Mouse (Mus musculus): ENCODE data around the gene Atp6v0b.

Atp6v0b gene

DNA sequence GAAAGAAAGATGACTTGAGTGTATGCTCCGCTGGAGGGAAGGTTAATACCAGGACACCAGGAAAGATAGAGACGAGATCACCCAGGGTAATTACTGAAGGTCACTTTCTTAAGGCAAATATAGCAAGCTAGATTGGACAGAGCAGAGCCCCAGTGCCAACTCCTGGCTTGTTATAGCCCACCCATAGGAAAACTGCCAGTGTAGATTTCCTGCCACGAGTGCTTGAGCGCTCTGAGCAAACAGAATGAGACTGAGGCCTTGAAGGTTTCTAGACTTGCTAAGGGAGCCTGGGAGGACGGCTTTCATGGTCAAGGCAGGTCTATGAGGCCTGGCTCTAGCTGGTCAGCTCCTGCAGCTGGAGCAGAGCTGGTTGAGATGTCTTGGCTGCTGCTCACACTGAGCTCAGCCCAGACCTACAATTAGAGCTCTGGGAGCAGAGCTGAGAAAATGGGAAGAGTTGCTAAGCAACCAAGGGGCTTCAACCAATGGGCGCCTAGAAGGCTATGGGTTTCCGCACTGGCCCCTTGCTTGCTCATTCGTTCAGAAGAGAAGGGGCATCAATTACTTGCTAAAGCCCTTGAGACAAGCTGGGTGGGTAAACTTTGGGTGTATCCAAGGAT is 21.8 kb upstream of the Atp6v0b start:
- DNase-seq (ENCODE audit: low spot score), result no peak

DNA sequence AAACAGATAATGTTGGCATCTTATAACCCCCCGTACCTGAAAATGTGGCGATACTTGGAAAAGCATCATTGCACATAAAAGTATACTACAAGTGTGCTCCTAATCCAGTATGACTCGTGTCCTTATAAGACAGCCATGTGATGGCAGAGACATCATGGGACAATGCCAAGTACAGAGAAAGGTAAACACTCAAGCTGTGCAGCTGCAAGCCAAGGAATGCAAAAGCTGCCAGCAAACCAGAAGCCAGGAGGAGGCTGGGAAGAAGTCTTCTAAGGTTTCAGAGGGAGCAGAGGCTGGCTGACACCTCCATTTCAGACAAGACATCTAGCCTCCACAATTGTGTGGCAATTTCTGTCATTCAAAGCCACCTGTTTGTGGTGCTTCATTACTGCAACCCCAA is 19.1 kb upstream of the Atp6v0b start:
- DNase-seq (ENCODE audit: low spot score), result peak; percentile 46

DNA sequence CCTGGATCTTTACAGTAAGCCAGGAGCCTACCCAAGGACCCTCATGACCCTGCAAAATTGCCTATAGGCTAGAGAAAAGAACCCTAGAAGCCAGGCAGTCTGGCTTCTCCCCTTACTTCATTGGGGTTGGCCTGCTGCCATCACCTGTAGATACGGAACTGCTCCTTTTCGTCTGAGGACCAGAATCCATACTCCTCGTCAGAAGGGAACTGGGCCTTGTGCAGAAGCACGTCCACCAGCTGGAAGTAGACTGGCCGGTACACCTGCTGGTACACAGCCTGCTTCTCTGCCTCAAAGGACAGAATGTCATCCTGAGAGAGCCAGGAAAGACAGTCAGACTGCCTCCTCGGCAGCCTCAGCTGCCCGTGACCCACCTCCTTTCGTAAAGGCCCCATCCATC is 17.6 kb upstream of the Atp6v0b start:
- DNase-seq (ENCODE audit: low spot score), result no peak

DNA sequence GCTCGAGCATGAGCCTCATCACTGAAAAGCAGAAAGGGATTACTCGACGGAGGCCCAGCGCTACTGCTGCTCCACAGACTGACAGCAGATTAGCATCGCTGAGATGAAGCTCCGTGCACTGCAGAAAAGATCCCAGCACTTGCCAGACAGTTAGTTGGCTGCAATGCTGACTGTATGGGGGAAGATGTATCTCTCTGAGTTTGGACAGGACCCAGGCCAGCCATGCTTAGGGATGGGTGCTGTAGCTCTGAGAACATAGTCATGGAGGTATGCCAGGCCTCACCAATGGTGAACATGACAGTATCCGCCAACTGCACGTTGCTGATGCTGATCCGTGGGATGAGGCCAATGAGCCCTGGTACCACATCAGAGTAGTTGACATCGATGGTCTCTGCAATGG is 17.0 kb upstream of the Atp6v0b start:
- DNase-seq (ENCODE audit: low spot score), result no peak

DNA sequence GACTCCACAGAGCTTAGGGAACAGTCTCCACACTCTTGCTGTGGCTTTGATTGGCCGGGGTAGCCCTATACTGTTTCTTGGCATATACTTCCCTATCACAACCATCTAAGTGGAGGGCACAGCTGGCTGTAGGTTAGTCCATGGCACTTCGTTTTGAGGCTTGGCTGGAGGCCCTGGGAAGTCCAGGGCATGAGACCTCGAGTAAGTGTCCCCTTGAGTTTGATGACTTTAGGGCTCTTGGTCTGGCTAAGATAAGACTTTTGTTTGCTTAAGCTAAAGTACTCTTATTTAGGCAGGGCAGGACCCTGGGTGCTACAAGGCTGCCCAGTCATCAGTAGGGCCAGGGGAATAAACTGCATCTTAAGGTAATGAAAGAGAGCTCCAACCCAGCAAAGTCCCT is 11.0 kb upstream of the Atp6v0b start:
- no peak for DNase-seq (ENCODE audit: low spot score)

DNA sequence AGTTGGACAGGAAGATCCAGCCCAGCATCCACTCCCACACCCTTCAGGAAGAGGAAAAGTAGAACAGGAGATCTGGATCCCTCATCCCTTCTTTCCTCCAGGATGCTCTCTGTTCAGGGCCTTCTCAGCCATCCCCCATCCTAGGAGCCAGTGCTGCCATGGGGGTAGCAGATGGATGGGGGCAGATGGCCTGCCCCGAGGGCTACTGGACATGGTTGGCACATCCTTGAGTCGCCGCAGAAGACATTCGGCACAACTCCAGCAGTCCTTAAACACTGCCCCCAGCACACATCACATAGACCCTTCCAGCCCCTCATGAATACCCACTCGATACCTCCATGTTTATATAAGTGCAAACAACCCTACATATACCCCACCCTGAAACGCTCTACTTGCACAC is 8.9 kb upstream of the Atp6v0b start:
- DNase-seq (ENCODE audit: low spot score), result no peak

DNA sequence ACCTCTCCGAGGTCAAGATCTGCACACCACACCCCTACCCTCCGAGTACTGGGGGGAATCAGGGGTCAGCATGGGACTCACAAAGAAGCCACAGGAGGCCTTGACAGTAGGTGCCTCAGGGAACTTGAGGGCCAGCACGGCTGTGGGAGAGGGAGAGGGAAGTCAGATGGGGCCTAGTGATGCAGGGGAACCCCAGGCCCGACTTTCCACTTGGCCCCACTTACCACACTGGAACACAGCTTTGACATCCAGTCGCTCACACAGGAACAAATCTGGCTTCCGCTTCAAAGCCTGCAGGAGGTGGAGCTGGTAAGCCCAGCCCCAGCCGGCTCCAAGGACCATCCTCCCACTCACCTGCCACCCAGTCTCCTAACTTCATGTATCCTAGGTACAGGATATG is 8.2 kb upstream of the Atp6v0b start:
- no peak for DNase-seq (ENCODE audit: low spot score)

DNA sequence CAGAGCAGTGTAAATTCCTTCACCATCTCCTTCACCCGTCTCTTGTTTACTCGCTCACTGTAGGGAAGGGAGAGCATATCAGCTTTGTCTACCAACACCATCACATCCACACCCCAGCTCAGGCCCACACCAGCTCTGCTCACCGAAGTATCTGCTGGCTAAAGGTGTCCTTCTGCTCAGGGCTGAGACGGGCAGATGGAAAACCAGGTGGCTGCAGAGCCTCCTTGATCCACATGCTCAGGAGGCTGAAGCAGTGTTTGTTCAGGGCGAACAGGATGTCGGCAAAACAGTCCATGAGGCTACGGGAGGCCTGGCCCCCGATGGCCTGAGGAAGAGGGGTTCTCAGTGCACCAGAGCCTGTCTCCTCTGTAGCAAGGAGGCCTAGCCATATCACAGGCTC is 7.5 kb upstream of the Atp6v0b start:
- no peak for DNase-seq (ENCODE audit: low spot score)

DNA sequence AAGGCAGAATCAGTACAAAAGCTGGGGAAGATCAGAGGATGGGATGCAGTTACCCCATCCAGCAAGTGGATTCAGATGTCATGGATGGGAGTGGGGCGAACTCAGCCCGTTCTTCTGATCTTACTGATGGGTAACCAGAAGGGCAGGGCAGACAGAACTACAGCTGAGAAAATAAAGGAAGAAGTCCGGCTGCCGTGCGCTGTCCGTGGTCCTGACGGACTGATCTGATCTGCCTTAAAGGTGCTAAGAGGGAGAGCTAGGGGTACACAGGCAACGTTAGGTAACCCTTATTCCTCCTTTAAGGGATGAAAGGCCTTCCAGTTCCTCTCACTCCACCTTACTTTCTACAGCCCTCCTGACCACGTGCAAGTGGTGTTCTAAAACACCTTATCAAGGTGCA is 6.2 kb upstream of the Atp6v0b start:
- DNase-seq (ENCODE audit: low spot score), result peak; percentile 71

DNA sequence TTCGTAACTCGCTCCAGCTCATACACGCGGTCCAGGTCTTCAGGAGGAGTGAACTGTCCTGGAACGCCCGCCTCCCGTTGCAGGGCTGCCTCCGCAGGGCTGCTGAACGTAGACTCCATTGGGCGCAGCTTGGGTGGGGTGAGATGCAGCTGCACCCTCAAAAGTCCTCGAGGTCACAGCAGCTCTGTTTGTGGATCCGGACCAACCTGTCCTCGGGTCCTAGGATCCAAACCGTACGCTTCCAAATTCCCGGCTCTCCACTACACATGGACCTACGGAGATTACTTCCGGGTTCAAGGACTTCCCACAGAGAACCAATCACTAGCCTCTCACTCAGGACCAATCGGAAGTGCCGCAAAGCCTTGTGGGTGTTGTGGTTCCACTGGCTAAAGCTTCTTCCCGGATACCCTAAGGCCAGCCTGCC is 4.6 kb upstream of the Atp6v0b start, which contains the start of gene Dph2:
TSS of gene Dph2 (minus strand) at position 295 of the 424 bp plus-strand sequence.
- DNase-seq (ENCODE audit: low spot score), result peak; percentile 78

DNA sequence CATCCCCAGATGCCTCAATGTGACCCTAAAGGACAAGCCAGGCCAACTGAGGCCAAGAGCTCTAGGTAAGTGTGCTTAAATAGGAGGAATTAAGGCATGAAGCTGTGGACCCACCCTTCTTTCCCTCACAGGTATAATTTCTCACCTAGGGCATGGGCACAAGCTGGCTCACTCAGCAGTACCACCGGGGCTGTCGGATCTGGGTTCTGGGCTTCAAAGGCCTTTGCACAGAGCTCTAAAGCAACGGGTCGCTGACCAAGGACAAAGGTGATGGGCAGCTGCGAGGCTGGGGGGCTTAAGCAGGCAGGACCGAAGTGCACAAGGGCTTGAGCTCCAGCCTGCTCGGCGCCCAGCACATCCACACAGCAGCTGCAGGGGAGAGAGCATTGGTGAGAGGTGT is 3.6 kb upstream of the Atp6v0b start:
- no peak for DNase-seq (ENCODE audit: low spot score)

DNA sequence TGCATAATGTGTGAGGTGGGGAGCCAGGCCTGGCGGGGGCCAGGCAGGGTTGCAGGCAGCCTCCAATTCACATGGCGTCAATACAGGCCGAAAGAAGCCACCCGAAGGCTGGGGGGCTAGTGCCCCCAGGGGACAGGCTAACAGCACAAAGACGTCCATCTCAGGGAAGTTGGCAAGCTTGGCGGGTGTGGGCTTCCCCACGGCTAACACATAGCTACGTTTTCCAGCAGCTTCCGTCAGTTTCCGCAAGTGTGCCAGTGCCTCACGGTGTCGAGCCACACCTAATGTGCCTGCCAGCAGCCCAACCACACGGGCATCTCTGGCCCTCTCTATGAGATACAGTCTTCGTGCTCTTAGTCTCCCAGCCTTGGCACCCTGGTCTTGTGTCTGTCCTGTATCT is 2.9 kb upstream of the Atp6v0b start:
- no peak for DNase-seq (ENCODE audit: low spot score)

DNA sequence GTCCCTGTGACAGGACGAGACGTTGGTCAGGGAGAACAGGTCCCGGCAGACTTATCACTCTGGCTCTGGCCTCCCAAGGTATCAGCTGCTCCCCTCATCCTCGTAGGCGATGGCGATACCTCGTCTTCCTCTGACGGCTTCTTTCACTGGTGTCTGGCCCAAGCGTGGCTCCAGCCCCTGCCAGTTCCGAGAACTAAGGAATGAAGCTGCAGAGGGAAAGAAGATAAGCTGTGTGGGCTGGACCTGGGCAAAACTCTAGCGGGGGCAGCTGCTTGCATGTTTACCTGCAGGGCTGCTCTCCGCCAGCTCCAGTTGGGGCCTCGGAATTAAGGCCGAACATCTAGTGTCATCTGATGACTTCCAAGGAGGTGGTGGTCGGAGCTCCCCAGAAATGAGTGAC is 2.3 kb upstream of the Atp6v0b start:
- no peak for DNase-seq (ENCODE audit: low spot score)

DNA sequence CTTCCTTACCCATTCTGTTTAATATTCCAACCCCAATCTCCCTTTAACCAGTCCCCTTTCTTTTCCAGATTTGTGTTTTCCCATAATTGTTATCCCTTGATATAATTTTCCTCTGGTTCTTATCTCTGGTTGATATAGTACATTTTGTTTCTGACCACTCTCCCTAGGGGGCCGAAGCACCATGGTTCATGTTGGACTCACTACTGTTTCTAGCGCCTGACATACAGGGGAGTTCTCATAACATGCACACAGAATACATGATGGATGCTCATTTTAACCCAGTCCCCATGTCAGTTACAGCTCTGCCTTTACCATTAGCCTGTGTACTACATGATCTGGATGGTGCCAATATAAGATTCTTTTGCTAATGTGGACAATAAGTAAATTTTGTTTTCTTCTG is 787 bp upstream of the Atp6v0b start:
- no peak for DNase-seq (ENCODE audit: low spot score)

DNA sequence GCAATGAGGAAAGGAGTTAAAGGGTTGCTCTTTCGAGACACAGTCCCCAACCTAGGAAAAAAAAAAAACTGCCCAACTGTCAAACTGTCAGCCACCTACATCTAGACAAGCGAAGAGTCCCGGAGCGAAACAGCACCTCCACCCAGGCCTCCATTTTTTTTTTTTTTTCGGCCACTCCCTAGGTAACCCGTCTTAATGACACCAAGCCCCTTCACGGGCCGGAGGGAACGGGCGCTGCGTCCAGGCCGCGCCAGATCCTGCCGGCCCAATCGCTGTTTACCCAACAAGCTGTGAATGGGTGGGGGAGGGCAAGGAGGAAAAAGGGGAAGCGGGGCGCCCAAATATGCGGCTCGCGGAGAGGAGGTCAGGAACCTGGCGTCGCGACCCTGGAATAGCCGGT is 489 bp downstream of the Atp6v0b start:
- DNase-seq (ENCODE audit: low spot score), result no peak

DNA sequence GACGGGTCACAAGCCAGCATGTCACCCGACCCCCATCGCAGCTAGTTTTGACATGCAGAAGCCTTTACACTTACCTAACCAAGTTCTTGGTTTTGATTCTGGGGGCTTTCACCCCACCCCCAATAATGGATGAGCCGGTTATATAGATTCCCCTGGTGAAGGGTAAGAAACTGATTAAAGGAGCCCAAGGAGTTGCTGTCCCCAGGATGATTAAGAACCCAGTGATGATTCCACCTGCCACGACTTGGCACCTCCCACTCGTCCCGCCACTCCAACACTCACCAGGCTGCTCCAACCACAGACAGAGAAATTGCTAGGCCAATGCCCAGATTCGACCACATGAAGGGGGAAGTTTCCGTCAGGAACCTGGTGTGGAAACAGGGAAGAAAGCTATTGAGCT is 1.1 kb downstream of the Atp6v0b start:
- no peak for DNase-seq (ENCODE audit: low spot score)

DNA sequence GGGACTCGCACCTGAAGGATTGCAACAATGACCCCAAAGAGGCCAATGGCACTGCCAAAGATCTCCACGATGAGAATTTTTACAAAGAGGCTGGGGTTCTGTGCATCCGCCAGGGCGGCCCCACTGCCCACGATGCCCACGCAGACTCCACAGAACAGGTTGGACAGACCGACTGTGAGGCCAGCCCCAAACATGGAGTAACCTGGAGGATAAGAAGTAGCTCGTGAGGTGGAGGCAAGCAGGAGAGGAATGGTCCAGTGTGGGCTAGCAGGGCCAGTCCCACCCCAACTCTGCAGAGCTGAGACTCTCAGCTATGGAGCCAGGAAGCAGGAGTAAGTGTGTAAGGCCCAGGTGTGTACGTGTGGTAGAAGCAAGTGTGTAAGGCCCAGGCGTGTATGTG is 2.0 kb downstream of the Atp6v0b start:
- DNase-seq (ENCODE audit: low spot score), result no peak

DNA sequence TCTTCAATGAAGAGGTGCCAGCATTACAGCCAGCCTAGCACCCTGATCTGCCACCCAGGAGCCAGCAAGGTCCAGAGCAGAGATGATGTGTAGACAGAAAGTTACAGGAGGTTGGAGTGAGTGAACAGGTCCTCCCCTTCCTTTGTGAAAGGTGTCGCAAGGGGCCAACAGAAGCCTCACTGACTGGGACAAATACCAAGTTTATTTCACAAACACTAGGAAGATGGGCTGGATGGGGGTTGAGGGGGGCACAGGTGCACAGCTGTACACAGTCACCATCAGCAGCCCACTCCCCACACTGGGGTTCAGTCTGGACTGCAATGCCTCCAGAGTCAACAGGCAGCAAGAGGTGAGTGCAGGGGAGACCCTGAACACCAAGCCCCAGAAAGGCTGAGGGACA is 3.0 kb downstream of the Atp6v0b start:
- DNase-seq (ENCODE audit: low spot score), result no peak

DNA sequence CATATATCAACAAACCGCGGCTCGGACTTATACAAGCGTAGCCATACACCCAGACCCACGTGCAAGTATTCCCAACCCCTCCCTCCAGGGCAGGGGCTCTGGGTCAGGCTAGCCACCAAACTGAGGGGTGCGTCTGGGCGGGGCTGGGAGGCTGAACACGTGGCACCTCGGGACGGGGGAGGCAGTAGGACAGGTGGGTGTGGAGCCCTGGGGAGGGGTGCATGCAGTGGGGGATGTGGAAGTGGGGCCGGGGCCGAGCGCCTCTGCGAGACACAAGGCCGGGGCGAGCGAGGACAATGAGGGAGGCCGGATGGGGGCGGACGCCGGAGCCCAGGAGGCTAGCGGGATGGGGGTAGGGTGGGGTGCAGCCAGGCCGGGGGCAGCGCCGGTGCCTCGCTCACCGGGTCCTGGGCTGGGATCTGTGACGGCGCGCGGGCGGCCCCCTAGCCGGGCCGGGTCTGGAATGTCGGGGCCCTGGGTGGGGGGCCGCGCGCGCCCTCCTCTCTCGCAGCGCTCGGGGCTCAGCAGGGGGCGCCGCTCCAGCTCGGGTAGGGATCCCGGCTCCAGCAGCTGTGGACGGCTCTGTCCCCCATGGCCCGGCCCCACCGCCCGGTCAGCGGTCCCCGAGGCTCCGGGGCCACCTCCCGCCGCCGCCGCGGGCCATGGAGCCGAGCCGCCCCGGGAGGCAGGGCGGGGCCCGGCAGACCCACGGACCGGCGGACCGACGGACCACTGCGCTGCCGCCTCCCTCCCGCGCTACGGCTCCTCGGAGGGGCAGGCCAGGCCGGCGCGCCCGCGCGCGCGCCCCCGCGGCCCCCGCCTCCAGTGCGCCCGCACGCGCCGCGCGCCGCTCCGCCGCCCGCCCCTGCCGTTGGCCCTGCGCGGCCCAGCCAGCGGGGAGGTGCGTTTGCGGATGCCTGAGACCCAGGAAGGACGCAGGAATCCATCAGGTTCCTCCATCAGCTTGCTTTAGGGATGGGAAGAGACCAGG is 4.1 kb downstream of the Atp6v0b start, which contains the start of gene B4galt2:
TSS of gene B4galt2 (minus strand) at position 787 of the 991 bp plus-strand sequence.
- peak; percentile 37 for DNase-seq (ENCODE audit: low spot score)

DNA sequence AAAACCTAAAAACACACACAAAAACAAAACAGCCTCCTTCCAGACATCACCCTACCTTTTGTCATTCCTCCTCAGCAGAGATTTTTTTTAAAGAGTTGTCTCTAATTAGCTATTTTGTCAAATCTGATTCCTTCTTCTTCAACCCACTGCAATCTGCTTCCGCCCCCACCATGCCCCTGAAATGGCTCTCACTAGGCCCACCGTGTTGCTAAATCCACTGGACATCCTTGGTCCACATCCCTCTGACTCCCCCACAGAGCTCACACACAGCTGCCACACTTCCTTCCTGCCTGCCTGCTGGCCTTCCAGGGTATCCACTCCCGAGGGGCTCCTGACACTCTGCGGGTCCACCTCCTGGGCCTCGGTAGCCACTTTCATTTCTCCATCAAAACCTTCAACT is 8.4 kb downstream of the Atp6v0b start:
- DNase-seq (ENCODE audit: low spot score), result no peak

DNA sequence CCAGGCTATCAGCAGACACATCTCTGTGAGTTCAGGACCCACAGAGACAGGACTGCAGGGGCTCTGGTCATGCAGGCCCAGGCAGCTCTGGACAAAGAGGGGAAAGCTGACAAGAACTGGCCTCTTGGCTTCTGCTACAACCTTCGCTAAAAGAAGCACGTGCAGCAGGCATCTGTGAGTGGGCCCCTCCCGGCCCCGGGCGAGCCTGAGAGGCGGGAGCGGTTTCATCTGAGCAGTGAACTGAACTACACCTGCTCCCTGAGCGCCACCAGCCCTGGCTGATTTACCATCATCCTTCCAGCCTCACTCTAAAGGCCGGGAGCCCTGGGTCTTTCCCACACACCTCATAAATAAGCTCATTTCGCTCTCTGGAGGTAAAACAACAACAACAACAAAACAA is 8.8 kb downstream of the Atp6v0b start:
- DNase-seq (ENCODE audit: low spot score), result no peak

DNA sequence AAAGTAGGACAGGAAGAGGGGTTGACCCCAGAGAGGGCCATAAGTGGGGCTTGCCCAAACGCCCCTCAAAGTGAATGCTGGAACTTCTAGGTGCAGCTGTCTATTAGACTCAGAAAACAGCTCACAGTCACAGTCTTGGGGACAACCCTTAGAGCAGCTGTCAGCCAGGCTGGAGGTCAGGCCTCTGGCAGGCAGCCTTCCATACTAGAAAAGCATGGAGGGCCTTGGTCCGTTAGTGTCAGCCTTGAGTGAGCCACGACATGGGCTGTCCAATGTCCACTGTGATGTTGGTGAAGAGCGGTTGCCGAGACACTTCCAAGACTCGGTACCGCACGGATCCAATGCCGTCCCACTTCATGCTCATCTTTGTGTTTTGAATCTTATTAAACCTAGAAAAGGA is 13.5 kb downstream of the Atp6v0b start:
- DNase-seq (ENCODE audit: low spot score), result no peak

DNA sequence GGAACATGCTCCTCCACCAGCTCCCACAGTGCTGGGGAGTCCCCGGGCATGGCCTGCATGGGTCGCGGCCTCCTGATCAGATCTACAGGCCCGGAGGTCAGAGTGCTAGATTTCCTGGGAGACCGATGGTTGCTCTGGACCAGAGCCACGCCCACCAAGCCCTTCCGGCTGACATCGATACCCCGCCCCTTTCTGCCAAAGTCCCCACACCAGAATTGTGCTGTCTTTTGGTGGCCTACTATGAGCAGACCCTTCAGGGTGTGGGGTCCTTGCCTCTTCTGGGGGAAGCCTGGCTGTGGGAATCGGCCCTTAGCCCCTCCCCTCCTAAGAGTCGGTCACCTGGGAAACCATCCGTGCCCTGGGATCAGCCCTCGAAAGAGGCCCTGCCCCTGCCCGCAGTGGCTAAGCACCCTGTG is 14.7 kb downstream of the Atp6v0b start, which contains the start of gene Ccdc24:
TSS of gene Ccdc24 (minus strand) at position 87 of the 416 bp plus-strand sequence.
- no peak for DNase-seq (ENCODE audit: low spot score)
